Mouse (Mus musculus) naive thymus-derived CD4-positive, alpha-beta T cell, adult 2 months (primary cell): Measurements from ENCODE around the gene Pla2g3.
A peak's percentile ranks its signal among the peaks of the same experiment; 100 is the strongest.

Experiments
- DNase-seq: peaks from one replicate; pipeline ENCODE4 v3.0.0-alpha.2; 2011; ENCODE audit warnings: low read depth

The Pla2g3 gene

DNA sequence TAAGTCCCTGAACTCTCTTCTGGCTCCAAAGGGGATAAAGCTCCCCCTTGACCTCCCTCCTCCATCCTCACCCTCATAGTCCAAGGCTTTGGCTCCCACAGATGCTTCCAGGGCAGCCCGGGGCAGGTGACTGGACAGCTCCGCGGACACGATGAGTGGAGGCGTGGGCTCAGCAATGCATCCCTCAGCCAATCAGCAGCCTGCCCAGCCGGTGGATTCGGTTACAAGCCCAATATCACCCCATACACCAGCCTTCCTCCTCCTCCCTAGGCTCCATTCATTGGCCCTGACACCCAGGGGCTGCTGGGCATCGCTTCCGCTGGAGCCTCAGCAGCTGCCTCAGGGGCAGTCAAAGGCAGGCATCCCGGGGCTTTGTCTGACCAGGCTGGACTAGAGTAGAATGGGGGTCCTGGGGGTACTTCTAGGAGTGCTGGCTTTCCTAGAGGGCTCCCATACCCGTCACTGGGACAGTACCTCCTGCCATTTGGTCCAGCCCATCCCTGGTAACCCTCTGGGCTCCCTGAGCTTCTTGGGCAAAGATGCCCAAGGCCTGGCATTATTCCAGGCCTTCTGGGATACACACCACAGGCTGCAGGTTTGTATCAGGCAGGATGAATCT is at the start of gene Pla2g3:
TSS of gene Pla2g3 (plus strand) at position 333 of the 619 bp plus-strand sequence.
- DNase-seq = no peak

DNA sequence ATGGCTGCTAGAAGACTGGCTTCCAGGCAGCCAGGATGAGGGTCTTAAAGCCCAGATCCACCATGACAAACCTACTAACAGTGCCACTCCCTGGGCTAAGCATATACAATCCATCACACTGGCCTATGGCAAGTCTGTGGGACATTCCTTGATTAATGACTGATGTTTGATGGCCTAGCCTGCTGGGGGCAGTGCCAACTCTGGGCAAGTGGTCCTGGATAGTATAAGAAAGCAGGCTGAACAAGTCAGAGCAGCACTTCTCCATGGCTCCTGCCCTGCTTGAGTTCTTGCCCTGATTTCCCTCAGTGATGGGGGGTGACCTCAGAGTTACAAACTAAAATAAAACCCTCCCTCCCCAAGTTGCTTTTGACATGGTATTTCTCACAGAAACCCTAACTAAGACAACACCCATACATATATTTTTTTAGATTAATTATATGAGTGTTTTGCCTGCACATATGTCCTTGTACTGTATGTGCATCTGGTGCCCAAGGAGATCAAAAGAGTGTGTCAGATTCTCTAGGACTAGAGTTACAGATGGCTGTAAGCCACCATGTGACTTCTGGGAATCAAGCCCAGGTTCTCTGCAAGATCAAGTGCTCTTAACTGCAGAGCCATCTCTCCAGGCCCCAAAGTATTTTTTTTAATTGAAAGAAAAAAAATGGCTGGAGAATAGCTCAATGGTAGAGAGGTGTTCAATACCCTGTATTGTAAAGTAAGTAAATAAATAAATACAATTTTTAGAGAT is 46.2 kb upstream of the Pla2g3 start:
- no peak for DNase-seq

DNA sequence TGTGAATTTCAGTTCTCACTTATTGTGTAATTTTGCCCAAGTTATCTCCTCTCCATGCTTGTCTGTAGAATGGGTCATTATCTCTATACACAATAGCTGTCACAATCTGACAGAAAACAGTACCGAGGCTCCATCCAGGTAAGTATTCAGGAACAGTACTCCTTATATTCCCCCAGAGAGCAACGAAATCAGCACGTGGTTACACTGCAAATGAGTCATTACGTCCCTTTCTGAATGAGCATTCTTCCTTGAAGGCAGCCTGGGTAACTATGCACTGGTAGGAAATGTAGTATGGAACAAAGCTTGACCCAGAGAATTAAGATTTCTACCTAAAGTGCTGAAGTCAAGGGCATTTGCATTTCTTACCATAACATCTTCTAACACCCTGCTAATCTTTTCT is 45.4 kb upstream of the Pla2g3 start:
- no peak for DNase-seq

DNA sequence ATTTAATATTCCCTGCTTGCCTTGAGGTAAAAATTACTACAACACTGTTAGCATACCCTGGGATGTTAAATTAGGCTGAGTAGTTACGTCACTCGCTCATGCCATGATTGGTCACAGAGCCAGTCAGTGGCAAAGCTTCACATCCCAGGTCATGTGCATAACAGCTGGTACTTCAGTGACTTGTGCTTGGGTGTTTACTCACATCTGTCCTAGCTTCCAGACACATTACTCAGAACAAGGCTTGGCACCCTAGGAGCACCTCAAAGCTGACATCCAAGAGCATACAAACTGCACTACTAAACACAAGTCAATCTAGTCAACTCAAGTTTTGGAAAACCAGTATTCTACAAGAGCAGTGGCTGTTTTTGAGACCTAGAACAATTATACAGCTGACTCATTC is 45.0 kb upstream of the Pla2g3 start:
- DNase-seq = no peak

DNA sequence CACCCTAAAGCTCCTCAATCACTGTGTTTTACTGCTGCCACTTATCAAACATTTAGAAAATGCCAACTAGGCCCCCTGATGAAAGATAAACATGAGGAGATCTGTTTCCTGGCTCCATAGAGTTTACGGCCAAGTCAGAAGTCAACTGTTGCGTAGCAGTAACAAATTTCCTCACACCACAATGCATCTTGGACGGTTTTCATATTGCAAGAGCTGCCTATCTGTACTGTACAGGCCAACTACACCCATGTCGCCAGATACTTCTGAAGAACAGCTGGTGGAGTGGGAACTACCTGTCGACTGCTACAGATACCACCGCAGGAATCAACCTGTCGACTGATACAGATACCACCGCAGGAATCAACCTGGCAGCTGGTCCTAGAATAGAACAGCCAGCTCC is 43.2 kb upstream of the Pla2g3 start:
- no peak for DNase-seq

DNA sequence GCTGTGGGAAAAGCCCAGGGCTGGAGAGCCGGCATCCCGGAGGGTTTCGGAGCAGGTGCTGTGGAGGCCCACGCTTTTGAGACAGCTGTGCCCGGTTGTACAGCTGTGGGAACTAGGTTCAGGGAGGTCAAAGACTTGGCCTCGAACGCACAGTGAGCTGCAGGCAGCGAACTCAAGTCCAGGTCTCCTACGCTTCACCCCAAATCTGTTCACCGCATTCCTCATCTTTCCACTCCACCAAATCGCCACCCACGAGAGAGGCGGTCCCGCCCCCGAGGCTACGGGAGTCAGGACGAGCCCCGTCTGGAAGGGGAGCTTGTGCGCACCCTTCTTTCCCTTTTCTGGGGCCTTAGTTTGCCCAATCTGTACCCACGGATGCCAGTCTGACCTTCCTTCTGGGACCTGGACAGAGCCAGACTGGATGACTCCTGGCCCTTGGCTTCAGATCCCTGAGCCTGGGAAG is 36.4 kb upstream of the Pla2g3 start:
- DNase-seq = no peak

DNA sequence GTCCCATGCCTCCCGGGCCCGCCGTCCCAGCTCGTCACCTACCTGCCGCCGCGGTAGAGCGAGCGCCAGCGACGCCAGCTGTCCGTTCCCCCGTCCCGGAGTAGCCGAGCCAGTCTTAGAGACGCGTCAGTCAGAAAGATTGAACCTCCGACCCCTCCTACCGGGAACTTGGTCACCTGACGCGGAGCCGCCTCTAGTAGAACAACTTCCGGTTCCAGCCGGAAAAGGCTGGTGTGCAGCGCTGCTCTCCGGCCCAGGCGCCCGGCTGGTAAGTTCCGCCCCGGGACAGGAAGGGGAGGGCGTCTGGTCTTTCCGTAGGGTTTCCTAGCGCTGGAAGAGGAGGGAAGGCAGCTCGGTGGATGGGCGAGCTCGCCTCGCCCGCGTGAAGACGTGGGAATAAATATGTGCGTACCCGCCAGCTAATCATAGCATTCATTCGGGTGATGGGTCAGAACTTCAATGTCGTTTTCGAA is 35.9 kb upstream of the Pla2g3 start, which contains the start of gene Rnf185:
TSS of gene Rnf185 (minus strand) at position 197 of the 473 bp plus-strand sequence.
- peak; percentile 94 for DNase-seq

DNA sequence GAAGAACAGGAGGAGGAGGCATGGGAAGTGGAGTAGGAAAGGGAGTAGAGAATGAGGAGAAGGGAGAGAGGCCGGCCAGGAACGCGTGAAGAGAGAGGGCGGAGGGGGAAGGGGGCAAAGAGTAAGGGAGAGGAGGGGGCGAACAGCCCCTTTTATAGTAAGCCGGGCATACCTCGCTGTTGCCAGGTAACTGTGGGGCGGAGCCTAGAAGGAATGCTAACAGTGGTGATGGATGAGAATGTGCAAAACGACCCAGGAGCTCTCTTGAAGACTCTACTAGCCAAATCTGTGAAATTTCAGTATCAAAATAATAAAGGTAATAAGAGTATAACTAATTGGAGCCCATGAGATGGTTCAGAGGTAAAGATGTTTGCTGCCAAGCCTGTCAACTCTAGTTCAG is 35.3 kb upstream of the Pla2g3 start:
- no peak for DNase-seq

DNA sequence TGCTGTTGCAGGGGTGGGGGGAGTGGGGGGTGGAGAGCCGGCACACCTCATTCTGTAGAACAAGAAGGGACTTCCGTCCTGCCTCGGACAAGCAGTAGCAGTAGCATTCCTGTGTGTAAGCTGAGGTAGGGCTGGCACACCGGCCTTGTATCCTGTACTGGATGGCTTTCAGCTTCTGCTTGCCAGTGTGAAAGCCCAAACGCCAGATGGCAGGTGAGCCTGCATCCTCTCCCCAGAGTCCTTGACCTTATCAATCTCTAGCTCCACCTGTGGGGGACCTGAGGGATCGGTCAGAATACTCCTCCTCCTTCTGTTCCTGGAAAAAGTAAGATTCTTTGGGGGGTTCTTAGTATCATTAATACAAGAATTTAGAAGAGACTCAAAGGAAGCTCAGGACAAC is 34.6 kb upstream of the Pla2g3 start:
- DNase-seq = peak; percentile 19

DNA sequence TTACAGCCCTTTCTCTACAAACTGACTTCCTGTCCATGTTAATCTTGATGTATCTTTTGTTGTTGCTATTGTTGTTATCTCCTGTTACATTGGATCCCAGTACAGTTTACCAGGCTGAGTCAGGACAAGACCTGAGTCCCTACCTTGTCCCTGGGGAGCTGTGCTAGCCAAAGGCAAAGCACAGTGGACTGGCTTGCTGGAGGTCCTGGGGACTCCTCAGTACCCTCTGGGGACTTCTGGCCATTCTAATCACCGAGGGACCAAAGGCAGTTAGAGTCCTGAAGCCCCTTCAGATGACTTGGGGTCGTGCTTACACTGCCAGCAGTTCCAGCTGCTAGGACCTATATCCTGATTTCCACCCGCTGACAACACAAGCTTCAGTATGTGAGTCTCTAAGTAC is 33.6 kb upstream of the Pla2g3 start:
- DNase-seq = no peak

DNA sequence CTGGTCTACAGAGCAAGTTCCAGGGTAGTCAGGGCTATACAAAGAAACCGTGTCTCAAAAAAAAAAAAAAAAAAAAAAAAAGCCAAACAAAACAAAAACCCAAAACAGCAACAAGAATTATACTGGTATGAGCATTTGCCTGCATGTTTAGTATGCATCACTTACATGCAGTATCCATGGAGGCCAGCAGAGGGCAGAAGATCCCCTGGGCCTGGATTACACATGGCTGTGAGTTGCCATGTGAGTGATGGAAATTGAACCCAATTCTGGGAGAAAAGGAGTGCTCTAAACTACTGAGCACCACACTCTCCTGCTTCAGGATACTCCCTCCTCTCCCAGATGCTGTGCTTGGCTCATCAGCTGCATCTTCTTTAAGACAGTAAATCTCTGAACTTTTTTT is 31.7 kb upstream of the Pla2g3 start:
- DNase-seq = peak; percentile 76

DNA sequence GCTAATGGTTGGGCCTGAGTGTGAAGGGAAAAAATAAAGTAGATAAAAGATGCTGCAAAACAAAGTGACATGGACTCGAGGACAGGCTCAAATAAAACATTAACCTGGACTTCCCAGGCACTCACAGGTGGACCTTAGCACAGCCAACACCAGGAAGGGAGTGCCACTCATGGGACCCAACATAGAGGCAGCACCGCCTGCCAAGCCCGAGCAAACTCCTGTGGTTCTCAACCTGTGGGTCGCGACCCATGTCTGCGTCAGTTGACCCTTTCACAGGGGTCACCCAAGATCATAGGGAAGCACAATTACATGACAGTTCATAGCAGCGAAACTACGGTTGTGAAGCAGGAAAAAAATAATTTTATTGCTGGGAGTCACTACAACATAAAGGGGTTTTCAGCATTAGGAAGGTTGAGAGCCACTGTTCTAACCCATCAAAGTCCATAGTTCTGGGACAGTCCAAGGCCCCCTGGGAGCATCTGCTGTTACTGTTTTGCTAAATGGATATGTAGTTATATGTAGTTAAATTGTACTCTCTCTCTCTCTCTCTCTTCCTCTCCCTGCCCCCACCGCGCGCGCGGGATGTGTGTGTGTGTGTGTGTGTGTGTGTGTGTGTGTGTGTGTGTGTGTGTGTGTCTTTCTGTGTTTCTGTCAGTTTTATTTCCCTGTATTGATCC is 29.5 kb upstream of the Pla2g3 start:
- no peak for DNase-seq

DNA sequence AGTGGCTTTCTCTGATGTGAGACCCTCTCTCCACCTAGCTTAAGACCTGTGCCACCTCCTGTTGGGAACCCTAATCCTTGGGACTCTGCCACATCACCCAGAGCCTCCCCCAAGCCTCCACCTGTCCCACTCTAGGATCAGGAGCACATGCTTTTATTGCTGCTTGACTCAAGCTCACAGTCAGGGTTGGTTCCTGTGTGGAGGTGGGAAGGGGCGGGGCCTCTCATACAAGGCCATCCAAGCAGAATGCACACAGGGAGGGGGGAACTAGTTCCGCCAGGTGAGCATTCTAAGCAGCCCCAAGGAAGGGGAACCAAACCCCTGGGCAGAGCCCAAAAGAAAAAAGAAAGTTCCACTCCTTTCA is 29.0 kb upstream of the Pla2g3 start:
- no peak for DNase-seq

DNA sequence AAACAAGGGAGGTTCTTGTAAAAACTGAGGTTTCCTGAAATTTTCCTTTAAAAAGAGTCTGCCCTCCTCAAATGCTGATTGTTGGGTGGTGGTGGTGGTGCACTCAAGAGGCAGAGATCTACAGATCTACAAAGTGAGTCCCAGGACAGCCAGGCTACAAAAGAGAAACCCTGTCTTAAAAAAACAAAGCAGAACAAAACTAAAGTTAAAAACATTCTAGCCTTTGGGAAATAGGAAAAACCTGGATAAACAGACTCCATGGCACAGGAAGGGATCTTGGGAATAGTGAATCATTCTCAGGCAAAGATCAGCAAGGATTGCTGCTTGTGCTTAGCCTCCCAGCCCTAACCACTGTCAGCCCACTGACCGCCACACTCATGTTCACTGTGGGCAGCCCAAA is 25.2 kb upstream of the Pla2g3 start:
- DNase-seq = no peak

DNA sequence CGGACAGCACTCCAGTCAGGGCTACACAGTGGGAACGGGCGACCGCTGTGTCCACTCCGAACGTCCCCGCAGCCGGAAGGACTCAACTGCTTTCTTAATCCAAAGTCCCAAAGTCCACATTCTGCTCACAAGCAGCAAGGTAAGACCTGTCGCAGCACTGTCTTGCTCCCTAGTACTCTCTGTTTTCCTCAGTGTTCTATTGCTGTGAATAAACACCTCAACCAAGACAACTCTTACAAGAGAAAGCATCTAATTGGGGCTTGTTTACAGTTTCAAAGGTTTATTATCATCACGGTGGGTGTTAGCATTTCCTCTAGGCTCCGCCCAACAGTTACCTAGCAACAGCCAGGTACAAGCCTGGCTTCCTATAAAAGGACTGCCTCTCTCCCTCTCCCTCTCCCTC is 16.6 kb upstream of the Pla2g3 start:
- no peak for DNase-seq

DNA sequence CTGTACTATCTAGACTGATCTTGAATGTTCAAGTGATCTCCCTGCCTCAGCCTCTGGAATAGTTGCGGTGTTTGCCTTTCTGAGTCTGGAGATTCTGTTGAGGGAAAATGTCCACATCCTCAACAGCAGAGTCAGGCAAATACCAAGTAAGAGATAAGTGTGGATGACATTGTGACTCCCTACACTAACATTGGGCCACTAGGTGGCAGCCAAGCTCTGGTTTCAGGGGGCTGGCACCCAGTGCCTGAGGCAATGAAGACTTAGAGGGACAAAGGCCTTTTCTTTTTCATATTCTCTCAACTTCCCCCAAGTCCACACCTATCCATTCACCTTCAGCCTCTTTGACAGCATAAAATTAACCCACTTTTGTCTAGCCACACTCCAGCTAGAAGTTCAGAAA is 15.6 kb upstream of the Pla2g3 start:
- peak; percentile 78 for DNase-seq

DNA sequence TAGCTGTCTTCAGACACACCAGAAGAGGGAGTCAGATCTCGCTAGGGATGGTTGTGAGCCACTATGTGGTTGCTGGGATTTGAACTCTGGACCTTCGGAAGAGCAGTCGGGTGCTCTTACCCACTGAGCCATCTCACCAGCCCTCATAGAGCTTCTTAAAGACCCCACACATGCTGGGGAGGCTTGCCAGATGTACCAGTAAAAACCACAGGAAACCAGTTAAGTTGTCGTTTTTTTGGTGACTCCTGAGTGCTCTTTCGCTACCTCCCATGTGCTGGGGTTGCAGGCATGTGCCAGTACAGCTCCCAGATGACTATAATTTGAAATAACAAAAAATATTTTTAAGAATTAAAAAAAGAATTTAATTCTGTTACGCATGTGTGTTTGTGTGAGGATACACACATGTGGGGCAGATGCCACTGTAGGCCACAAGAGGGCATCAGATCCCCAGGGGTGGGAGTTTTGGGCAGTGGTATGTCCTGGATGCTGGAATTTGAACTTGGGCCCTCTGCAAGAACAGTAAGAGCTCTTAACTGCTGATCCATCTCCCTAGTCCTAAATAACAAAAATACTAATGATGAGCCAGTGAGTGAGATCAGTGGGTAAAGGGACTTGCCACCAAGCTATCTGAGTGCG is 13.5 kb upstream of the Pla2g3 start:
- DNase-seq = no peak

DNA sequence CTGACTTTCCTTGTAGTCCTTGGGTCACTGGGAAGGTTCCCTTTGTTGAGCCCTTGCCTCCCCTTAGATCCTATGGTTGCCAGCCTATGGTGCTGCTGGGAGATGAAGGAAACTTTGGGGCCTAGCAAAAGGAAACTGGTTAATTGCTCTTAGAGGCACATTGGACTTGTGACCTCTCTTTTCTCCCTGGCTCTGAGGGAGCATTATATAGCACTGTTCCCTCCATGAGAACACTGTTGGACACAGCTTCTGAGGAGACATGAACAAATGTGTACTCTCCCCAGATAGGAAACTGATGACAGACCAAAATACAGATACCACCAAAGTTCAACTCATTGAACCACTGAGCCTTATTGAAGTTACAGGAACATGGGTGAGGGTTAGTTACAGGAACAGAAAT is 12.6 kb upstream of the Pla2g3 start:
- DNase-seq = no peak

DNA sequence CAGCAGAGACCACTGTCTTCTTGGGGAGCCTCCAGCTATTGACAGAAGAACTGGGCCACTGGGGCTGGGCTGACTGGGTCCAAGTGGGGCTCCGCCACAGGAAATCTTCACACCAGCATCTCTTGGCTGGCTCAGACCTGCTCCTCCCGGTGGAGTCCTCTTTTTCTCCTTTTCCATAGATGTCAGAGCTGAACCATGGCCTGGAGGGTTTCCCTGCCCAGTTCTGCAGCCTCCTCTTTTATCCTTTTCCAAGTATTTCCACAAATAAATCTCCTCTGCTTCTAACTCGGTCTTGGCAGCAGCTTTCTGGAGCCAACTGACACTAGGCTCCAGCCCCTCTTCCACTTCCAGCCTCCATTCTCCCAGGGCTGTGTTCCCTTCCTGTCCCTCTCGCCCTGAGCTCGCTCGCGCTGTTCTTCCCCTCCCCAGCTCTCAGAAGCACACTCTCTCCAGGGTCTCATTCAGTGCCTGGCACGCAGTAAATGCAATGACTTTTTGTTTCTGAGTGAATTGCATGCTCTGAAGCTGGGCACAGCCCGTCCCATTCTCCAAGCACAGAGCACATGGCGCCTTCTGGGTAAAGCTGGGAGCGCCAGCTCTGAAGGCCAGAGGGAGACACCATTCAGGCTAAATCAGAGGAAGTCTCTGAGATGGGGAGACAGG is 4.0 kb upstream of the Pla2g3 start:
- no peak for DNase-seq

DNA sequence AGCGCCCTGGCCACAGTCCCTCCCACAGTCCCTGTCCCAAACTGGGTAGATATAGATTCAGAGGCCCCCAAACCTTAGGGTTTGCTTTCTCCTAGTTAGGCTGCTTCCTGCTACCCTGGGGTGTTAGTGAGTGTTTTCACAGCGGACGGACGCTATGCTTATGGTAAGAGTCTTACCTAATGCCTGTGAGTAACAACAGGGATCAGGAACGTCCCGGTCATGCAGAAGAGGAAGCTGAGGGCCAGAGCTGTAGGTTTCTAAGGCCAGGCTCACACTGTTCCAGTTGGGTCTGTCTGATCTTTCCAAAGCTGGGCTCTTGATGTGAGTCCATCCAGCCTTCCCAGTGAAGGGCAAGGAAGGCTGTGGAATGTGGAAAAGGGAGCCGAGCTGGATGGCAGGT is 1.7 kb upstream of the Pla2g3 start:
- no peak for DNase-seq

DNA sequence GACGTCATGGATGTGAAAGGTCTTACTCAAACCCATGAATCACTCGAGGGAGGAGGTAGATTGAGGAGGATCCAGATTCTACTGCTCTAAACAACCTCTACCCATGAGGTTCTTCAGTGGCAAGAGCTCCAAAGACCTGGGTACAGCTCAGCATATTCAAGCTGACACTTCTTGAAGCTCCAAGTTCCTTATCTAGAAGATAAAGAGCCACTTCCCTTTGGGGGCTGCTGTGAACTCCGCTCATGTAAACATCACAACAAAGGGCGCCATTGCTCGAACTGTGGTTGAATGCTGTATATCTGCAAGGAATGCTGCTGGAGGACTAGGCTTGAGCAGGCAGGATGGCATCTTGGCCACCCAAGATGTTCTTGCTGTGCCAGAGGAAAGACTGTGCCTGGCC is 952 bp downstream of the Pla2g3 start:
- no peak for DNase-seq

DNA sequence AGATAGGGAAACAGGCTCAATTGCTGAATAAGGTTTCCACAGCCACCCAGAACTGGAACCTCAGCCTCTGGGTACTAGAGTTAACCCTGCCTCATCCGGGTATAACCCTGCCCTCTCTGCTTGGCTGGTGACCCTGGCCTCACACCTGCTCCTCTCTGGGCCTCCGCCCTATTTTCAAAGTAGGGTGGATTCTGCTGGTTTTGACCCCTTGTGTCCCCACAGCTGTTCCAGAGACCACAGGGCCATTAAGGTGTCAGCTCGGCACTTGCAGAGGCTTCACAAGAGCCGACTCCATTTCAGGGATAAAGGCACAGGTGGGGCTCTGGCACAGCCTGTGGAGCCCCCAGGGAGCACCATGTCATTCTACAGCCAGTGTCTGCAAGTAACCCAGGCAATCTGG is 4.7 kb downstream of the Pla2g3 start:
- no peak for DNase-seq
